Mouse (Mus musculus) intestine, postnatal 0 days (tissue): ENCODE results near the gene Fam19a3. TPM values are rescaled to one million over a fixed set of nuclear protein-coding genes. Genes with fewer than 3 reads are reported as not detected.

Experiments used
- ATAC-seq: fragments of 200-750 bp; cut with Nextera tagmentation; 2 replicates; pipeline ENCODE4 v1.8.0; 2017; ENCODE audit warnings: mild to moderate bottlenecking, moderate TSS enrichment, moderate library complexity
- H3K27ac ChIP-seq: fragments of 300-500 bp; sonication (generic); 2 replicates; pipeline ENCODE4 v1.5.1; 2014; ENCODE audit warnings: mild to moderate bottlenecking, low read depth, low read length, moderate library complexity
- H3K27me3 ChIP-seq: fragments of 300-500 bp; sonication (generic); replicated peaks from 2 replicates; pipeline ENCODE4 v1.6.1; 2014; ENCODE audit warnings: low read length, mixed read lengths; ENCODE audit not compliant: control insufficient read depth, insufficient read depth
- H3K36me3 ChIP-seq: fragments of 300-500 bp; sonication (generic); 2 replicates; pipeline ENCODE4 v1.6.1; 2014; ENCODE audit warnings: mild to moderate bottlenecking, moderate library complexity; ENCODE audit not compliant: control insufficient read depth, insufficient read depth
- H3K4me1 ChIP-seq: fragments of 300-500 bp; sonication (generic); replicated peaks from 2 replicates; pipeline ENCODE4 v1.6.1; 2014; ENCODE audit warnings: antibody characterized with exemption, low read length, mixed read lengths; ENCODE audit not compliant: control insufficient read depth, insufficient read depth
- H3K4me2 ChIP-seq: fragments of 300-500 bp; sonication (generic); replicated peaks from 2 replicates; pipeline ENCODE4 v1.6.1; 2014; ENCODE audit warnings: low read depth, mild to moderate bottlenecking, moderate library complexity
- H3K4me3 ChIP-seq: fragments of 300-500 bp; sonication (generic); 2 replicates; pipeline ENCODE4 v1.5.1; 2014; ENCODE audit warnings: low read depth, low read length
- H3K9ac ChIP-seq: fragments of 300-500 bp; sonication (generic); 2 replicates; pipeline ENCODE4 v1.6.1; 2014; ENCODE audit warnings: mild to moderate bottlenecking, low read depth, low read length
- H3K9me3 ChIP-seq: fragments of 300-500 bp; sonication (generic); 2 replicates; pipeline ENCODE4 v1.6.1; 2016; ENCODE audit warnings: mixed run types; ENCODE audit not compliant: control insufficient read depth
- CTCF ChIP-seq: sonication (generic); IDR thresholded peaks from 2 replicates; pipeline ENCODE4 v1.5.1; 2016; ENCODE audit warnings: low read depth, mild to moderate bottlenecking, control low read depth, antibody characterized with exemption, moderate library complexity
- WGBS: fragments of 180-500 bp; shearing (Covaris S2); extraction: QIAGEN DNeasy Blood & Tissue Kit; methylation state at CpG from one replicate; pipeline ENCODE4 v1.1.7; 2014; 5-methylcytosine and 5-hydroxymethylcytosine counted together
- polyA plus RNA-seq: library from polyadenylated mRNA; unstranded; fragments of >200 nt; fragmentation: Nextera tagmentation; extraction: Ambion mirVana; gene quantifications from 2 replicates; pipeline ENCODE4 v1.2.1, GENCODE M21; 2015

The Fam19a3 gene
- polyA plus RNA-seq, 1 experiment from 2014 or later: 0.05 TPM

GRCm38 (mm10) chr3:104732907-104733306 is 48.7 kb downstream of the Fam19a3 start:
- WGBS: 60% methylated on average over 3 of the region's 3 CpGs
- H3K4me1 ChIP-seq: no peaks in the 10 kb centered on the region
- no peaks in the 10 kb centered on the region for H3K27me3 ChIP-seq

DNA sequence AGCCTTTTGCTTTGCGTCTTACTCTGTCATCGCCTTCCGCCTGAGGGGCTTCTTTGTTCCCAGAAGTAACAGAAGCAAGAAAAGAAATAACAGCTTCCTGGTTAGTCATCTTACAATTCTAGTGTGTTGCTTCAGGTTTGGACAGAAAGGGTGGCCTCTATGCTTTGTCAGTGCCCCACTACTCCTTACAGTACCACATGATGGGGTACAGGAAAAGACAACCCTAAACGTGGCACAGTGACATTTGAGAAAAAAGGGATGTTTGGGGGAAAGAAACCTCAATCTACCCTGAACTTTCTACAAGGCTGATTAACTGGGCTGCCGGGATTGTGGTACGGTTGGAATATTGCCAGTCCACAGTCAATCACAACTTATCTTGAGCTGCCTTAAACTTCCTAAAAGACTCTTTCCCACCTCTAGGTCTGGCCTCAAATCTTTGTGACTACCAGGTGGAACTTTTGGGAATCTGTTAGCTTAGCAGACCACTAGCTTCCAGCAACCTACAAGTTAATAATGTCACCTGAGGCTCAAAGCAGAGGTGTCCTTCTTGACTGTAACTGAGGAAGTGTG is 52.3 kb downstream of the Fam19a3 start:
- Histone ChIP-seq H3K27me3 (no peaks in the 10 kb centered on the region), H3K4me2 (no peak overlapping the region), H3K36me3 (no peaks in the 10 kb centered on the region), H3K9ac (no peak overlapping the region), H3K9me3 (no peaks in the 10 kb centered on the region), H3K4me1 (no peaks in the 10 kb centered on the region), H3K4me3 (no peak overlapping the region), H3K27ac (no peak overlapping the region)
- WGBS: 79% methylated on average over 6 of the region's 6 CpGs
- ATAC-seq: no peak
- no peak for TF ChIP-seq CTCF

More at GRCm38 (mm10) chr3:104732907-104733306, 48.7 kb downstream of the Fam19a3 start:
- H3K4me2 ChIP-seq: no peak overlapping the region
- H3K4me3 ChIP-seq: no peak overlapping the region
- no peaks in the 10 kb centered on the region for H3K9me3 ChIP-seq
- H3K36me3 ChIP-seq: no peaks in the 10 kb centered on the region
- no peak overlapping the region for H3K9ac ChIP-seq
- no peak for ATAC-seq
- no peak for TF ChIP-seq CTCF
- no peak overlapping the region for H3K27ac ChIP-seq

Other genes starting within 250 kb of the Fam19a3 start
- 36.6 and 36.7 TPM in 2 replicates for gene Slc16a1, start 143.2 kb downstream of the Fam19a3 start, polyA plus RNA-seq
- gene Ppm1j, start 784 bp downstream of the Fam19a3 start, polyA plus RNA-seq: 22.3 and 24.4 TPM in 2 replicates
- 316 and 320 TPM in 2 replicates for gene Rhoc, start 6.5 kb upstream of the Fam19a3 start, polyA plus RNA-seq
- 144 and 157 TPM in 2 replicates for gene Mov10, start 36.7 kb upstream of the Fam19a3 start, polyA plus RNA-seq
- gene St7l, start 82.2 kb upstream of the Fam19a3 start, polyA plus RNA-seq: 19.9 and 21.9 TPM in 2 replicates
- 109 and 110 TPM in 2 replicates for gene Capza1, start 82.7 kb upstream of the Fam19a3 start, polyA plus RNA-seq
- gene Wnt2b, start 180.1 kb upstream of the Fam19a3 start, polyA plus RNA-seq: 1.2 and 1.5 TPM in 2 replicates